Mouse (Mus musculus) fibroblast of lung, adult 2 months (primary cell): ENCODE data around the gene Xrcc1.

ENCODE experiments used
- DNase-seq: peaks from one replicate; pipeline ENCODE4 v3.0.0-alpha.2; 2011; ENCODE audit warnings: low read depth

Gene Xrcc1

DNA sequence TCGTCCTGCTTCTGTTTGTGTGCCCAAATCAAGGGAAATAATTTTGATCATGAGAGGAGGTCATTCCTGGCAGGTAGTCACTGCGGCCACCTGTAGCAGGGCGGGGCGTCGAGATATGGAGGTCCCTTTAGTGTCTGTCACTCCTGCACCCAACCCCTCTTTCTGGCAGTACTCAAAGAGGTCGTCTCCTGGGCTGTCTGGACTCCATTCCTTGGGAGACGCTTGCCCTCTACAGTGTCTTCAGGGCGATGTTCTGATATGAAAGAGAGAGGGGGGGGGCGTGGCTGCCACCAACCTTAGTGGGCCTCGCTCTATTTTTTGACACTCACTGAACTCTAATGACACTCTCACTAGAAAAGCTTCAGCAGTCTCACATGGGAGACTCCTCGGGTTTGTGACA lies 16.5 kb upstream of the Xrcc1 start:
- no peak for DNase-seq

DNA sequence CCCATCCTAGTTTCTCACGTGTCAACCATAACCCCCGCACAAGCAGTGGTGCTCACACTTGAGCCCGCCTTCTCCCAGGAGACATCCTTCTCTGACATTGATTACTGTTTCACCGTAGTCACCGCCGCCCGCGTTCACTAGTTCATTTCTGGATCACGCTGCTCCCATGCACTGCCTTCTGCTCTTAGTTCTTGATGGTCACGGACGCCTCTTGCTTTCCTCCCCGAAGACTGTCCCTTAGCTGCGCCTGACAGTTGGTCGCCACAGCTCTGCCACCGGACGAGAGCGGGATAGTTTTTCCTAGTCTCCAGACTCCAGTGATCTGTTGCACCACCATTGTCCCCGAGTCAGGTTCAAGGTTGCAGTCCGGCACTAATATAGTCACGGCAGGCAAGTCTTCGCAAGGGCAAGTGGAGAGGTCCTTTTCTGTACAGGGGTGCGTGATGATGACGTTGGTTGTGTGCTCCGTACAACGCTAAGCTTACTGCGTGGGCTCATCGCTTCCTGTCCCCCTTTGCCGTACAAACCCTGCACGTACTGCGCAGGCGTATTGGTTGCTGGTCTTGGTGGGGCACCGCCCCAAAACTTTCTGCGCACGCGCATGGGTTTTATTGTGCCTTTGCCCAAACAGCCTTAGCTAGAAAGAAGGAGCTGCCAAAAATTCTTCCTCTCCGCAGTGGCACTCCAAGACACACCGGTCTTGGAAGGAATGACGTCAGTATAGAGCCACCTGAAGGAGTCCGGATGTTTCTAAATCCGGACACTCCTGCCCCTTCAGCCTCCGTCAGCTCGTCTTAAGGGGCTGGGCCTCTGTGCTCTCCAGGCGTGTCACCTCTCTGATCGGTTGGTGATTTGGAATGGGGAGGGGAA lies 15.8 kb upstream of the Xrcc1 start, which contains the start of gene Irgq:
TSS of gene Irgq (plus strand) at position 628 of the 870 bp plus-strand sequence.
- peak; percentile 99 for DNase-seq

DNA sequence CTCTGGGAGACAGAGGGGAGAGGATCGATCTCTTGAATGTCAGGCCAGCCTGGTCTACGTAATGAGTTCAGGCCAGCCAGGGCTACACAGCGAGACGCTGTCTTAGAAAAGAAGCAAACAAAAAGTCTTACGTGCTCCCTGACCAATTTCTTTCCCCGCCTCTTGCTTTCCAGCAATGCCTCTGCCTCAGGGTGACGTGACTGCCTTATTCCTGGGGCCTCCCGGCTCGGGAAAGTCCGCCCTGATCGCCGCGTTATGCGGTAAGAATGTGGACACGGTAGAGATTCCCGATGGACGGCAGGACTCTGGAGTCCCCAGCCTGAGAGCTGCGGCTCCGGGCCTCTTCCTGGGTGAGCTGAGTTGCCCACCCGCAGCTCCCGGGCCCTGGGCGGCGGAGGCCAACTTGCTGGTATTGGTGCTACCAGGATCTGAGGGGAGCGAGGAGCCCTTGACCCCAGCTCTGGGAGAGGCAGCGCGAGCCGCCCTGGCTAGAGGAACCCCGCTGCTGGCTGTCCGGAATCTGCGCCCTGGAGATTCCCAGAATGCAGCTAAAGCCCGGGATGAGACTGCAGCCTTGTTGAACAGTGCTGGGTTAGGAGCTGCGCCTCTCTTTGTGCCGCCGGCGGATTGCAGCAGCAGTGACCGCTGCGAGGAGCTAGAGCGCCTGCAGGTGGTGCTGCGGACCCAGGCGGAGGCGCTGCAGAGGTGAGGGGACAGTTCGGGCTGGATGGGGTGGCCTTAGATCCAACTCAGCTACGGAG lies 14.7 kb upstream of the Xrcc1 start:
- peak; percentile 33 for DNase-seq

DNA sequence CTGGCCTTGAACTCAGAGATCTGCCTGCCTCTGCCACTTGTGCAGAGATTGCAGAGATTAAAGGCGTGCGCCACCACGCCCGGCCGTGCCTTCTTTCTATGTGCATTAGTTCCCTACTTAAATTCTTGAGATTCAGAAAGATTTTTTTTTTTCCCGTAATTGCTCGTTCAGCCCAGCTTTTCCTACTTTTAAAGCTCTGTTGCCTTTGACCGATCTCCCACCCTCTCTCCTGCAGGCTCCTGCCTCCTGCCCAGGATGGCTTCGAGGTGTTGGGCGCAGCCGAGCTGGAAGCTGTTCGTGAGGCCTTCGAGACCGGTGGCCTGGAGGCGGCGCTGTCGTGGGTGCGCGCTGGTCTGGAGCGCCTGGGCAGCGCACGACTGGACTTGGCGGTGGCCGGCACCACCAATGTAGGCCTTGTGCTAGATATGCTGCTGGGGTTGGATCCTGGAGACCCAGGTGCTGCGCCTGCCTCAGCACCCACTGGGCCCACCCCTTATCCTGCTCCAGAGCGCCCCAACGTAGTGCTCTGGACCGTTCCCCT lies 13.0 kb upstream of the Xrcc1 start:
- no peak for DNase-seq

DNA sequence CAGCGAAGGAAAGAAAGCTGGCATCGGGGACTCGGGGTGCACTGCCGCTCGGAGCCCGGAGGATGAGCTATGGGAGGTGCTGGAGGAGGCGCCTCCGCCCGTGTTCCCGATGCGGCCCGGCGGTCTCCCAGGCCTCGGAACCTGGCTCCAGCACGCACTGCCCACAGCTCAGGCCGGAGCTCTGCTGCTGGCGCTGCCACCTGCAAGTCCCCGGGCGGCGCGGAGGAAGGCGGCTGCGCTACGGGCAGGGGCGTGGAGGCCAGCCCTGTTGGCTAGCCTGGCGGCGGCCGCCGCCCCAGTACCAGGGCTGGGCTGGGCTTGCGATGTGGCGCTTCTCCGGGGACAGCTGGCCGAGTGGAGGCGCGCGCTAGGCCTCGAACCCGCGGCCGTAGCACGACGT lies 12.3 kb upstream of the Xrcc1 start:
- no peak for DNase-seq

DNA sequence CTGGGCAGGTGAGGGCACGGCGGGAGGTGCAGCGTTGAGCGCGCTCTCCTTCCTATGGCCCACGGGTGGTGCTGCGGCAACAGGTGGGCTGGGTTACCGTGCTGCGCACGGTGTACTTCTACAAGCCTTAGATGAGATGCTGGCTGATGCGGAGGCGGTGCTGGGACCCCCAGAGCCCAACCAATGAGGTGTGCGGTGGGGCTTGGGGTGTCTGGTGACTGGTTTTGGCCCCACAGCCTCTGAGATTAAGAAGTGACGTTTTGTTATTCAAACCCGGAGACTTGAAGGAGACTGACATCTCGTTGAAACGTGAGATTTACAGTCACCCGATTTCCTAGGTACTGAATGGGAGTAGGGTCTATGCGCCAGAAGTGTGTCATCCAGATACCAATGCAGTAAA lies 11.8 kb upstream of the Xrcc1 start:
- no peak for DNase-seq

DNA sequence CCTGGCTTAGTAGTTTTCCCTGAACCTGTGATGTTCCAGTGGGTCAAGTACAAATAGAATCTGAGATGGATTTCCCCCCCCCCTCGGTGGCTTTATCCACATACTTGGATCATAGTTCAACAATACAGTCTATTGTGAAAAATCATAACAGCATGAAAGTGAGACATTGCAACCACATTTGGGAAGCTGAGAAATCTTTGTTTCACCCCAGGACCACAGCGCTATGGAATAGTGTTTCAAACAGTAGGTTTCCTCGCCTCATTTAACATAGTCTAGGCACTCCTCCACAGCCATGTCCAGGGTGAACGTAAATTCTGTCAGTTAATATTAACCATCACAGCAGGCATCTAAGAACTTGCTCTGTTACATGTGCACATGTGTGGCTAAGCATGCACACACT lies 9.0 kb upstream of the Xrcc1 start:
- DNase-seq = no peak

DNA sequence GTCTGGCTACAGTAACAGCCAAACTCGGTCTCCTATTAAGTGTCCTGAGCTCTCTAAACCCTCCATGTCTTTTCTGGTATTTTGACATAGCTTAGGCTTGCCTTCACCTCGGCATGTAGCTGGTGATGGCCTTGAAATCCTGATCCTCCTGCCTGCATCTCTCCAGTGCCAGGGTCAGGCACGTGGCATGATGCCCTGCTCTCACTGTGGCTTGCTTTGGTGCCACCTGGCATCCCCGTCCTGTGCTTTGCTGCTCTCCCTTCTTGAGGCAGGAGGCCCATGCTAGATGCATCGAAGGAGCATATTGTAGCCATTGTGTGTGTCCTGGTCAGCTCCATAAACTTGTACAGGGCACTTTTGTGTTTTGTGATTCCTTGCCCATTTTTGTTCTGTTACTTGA lies 8.5 kb upstream of the Xrcc1 start:
- DNase-seq = no peak

DNA sequence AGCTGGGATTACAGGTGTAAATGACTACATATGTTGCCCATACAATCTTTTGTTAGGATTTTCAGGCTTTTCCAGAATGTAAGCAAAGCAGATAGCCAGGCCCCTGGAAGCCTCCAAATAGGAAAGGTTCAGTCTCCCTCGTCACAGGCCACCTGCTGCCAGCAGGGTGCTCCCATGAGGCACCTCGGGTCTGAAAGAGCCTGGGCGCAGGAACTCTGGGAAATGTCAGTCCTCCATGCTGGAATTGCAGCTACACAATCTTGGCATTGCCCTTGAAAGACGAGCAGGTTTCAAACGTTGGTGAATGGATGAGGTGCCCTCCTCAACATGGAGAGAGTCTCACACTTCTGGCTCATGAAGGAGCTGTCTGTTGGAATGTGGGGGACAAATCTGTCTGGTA lies 7.9 kb upstream of the Xrcc1 start:
- no peak for DNase-seq

DNA sequence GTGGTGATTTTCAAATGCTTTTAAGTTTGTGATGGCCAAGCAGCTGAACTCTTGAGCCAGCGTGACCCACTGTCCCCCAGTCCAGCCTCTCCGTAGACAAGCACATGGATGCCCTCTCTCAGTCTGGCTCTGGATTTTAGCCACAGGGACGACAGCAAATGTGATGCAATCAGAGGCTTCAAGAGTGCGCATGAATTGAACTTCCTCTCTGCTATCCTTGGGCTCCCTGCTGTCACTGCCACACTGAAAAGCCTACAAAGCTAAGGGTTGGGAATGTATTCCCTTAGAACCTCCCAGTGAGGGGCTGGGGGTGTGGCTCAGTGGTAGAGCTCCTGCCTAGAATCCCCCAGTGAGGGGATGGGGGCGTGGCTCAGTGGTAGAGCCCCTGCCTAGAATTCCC lies 7.4 kb upstream of the Xrcc1 start:
- DNase-seq = no peak

DNA sequence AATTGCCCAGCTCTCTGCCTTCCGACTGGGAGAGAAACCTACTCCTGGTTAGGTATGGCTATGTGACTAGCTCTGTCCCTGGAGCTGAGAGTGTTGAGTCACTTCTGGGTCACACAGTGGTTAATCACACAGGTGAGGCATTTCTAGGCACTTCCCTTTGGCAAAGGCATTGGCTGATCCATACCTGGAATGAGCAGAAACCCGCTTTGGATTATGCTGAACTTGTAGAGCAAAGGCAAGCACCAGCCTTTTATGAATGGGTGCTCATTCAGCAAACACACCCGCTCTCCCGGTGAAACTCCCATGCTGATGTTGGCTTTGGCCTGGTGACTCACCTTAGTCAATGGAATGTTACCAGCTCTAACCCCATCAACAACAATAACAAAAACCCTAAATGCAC lies 6.4 kb upstream of the Xrcc1 start:
- DNase-seq = no peak

DNA sequence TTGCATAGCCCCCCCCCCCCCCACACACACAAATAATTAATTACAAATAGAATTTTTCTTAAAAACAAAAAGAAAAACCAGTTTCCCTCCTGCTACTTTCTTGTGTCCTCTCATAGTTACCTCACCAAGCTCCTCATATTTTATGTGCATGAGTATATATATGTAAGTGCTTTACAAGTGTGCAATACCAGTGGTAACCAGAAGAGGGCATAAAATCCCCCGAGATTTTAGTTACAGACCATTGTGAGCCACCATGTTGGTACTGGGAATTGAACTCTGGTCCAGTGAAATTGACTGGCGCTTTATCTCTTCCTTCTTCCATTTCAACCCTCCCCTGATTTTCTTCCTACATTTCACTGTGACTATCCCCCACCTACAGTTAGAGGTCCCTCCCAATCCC lies 1.6 kb upstream of the Xrcc1 start:
- no peak for DNase-seq

DNA sequence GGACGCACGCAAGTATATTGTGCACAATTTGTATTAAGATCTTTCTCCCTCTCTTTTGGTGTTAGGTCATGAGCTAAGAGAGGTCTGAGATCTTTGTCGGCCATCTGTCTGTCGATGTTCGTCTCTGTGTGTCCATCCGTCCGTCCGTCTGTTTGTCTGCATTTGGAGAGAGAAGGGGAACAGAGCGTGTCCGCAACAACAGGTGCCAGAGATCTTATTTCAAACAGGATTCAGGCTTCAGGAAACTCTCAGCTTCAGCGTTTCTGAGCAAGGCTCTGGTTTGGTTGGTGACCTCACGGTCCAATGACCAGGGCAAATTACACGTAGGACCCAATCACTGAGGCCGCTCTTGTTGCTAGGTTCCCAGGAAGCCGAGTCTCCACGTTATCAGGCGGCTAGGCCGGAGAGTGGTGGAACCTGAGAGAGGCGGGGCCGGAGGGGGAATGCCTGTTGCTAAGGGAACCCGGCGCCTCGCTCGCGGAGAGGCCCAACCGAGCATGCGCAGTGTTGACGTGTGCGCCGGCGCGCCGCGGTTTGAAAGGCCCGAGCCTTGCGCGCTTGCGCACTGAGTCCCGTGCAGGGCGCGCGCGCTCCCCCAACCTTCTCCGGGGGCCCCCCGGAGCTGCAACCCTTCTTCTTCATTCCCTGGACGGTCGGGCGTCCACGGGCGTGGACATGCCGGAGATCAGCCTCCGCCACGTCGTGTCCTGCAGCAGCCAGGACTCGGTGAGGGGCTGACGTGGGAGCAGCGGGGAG lies 723 bp downstream of the Xrcc1 start:
- DNase-seq = peak; percentile 99

DNA sequence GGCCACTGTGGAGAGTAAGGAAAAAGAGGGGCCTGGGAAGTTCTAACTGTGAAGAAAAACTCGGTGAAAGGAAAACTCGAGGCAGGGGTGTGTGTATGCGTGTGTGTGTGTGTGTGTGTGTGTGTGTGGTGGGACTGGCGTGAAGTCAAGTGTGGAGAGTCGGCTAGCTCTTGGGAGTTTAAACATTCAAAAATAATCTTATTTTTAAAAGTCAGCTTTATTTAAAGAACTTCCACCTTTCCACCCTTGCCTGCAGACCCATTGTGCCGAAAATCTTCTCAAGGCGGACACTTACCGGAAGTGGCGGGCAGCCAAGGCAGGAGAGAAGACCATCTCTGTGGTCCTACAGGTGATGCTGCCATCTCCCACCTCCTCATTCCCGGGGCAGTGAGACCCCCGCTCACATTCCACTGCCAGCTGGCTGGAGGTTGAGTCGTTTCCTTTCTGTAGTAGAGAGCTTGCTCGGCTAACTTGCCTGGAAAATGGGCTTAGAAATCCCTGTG lies 1.5 kb downstream of the Xrcc1 start:
- DNase-seq = no peak

DNA sequence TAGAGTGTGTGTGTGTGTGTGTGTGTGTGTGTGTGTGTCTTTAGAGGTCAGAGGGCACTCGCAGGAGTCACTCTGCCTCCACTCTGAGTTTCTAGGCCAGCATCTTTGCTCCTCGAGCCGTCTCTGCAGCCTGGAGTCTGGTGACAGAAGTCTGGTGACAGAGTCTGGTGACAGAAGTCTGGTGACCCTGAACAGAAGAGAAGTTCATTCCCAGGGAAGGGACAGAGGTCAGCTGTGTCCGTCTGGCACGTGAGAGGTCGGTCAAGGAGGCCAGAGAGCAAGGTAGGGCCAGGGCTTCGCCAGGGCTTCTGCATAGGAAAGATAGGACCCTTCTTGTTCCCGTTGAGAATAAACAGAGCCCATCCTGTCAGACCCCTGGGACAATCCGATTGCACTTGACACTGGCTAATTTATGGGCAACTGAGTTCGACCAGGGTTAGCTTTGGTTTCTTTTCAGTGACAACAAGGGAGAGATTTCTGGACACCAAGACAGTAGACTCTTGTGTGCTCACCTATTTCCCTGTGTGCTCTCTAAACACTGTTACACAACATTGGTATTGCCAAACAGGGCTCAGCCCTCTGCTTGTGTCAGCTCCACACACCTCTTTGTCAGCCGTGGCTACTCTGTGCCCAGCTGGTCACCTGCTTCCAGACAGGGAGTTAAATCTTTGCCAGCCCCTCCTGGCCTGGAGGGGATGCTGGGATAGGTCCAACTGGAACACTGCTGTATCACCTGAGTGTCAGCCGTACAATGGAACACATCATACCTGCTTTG lies 6.1 kb downstream of the Xrcc1 start:
- DNase-seq = no peak

DNA sequence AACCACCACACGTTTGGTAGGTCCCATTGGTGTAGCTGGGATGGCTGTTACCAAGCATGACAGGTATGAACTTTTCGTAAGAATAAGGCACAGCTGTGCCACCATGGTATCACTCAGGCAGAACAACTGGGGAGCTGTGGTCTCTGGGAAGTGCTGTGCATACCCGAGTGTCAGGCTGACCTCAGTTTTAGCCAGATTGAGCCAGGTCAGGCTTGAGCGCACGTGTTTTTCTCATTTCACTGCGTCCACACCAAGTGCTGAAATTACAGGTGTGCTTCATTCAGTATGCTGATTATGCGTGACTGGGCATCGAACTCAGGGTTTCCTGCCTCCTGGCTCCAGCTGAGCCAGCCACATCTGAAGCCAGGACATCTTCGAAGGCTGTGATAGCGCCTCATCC lies 9.7 kb downstream of the Xrcc1 start:
- DNase-seq = no peak

DNA sequence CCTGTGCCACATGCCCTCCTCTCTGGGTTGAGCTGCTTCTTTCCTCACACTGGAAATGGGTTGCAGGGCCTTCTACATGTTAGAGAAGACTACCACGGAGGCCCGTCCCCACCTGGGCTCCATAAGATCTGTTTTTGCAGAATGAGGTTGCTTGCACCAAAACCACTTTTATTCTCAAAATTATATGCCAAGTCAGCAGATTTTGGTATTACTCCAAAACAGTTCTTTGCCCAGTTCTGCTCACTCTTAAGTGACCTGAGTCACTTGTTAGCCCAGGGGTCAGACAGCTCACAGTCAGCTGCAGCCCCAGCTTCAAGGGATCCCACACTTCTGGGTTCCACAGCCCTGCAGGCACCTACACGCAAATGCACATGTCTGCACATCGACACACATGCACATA lies 15.4 kb downstream of the Xrcc1 start:
- no peak for DNase-seq

DNA sequence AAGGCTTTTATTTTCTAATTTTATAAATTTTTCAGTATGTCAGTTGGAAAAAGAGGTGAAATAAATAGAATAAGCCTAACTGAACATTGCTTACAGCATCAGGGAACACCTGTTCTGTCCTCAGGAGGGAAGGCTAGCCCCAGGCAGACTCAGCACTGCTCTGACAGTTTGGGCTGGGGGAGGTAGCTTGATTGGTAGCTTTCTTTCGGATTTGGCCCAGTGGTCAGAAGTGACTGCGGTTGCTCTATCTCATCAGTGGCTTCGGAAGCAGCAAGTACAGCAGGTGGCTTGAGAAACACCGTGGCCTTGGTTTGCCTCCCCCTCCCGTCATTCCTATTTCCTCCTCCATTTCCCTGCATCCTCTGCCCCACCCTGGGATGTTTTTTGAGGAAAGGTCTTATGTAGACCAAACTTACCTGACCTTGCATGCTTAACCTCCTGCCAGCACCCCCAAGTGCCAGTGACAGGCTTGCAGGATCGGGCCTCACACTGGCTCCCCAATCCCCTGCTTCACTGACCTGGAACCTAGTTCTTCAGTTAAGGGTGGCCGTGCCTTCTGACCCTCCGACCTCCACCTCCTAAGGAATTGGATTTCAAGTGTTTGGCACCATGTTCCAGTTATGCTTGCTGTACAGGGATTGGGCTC lies 17.2 kb downstream of the Xrcc1 start:
- no peak for DNase-seq

DNA sequence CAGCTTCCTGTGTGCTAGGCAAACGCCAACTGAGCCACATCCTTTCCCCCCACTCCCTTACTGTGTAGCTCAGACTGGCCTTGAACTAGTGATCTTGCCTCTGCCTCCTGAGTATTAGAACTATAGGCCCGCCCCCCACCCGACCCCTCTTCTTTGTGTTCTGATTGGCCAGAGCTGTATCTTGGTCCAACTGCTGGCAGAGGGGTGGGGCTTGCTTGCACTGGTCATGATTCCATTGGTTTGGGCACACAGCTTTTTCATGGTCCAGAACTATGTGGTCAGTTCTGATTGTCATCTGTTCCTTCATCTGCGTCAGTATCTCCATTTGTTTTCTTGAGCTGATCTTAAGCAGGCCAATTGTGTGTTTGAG lies 17.7 kb downstream of the Xrcc1 start:
- DNase-seq = no peak

DNA sequence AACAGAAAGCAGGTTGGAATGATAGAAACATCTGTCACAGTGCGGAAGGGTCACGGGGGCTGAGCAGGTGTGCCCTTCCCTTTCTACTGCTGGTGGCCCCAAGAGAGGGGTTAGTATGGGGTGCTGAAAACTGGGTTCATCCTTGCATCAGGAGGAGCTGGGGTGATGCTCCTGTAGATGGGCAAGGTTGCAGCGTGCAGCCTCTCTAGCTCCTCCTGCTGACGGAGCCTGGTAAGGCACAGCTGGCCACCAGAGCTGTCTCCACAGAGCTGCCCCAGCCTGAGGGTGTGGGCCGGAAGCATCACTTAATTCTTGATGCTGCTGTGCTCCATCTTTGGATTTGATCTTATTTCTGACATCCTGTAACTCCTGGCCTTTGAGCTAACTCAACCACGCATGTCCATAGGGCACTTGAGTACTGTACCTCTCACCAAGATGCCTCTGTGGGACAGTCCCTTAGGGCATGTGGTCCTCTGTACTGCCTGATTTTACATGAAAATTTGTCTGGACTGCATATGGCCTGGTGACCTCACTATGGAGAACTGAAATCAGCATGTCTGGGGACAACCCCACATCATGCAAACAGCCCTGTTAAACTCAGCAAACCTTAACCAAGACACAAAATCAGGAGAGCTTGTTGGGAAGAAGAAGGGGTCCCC lies 18.6 kb downstream of the Xrcc1 start:
- no peak for DNase-seq
